Mouse (Mus musculus): ENCODE results near the gene Cdk4. TPM values are rescaled to one million over a fixed set of nuclear protein-coding genes. Genes with fewer than 3 reads are reported as not detected.

Cdk4 gene
- polyA plus RNA-seq, 1 experiment from 2014 or later, result 1,443 TPM

GRCm38 (mm10) chr10:127111001-127111887, 47.9 kb downstream of the Cdk4 start:
- no peak overlapping the region for H3K9ac ChIP-seq
- H3K9me3 ChIP-seq, result no peaks in the 10 kb centered on the region
- H3K4me3 ChIP-seq (replicated peaks), result no peak overlapping the region
- 86% methylated on average over 15 of the region's 15 CpGs for WGBS
- 0 out of 2 replicates have a peak, but pooled peaks cover 13% of the 10 kb centered on the region for H3K36me3 ChIP-seq
- H3K4me2 ChIP-seq, result no peak overlapping the region
- H3K4me1 ChIP-seq, result no peaks in the 10 kb centered on the region
- H3K27me3 ChIP-seq (replicated peaks), result no peaks in the 10 kb centered on the region
- ATAC-seq (ENCODE audit: insufficient read depth, low FRiP score, low read depth), result no peak
- H3K27ac ChIP-seq, result no peak overlapping the region

GRCm38 (mm10) chr10:127114408-127114807, 51.1 kb downstream of the Cdk4 start:
- peaks cover 24% of the 10 kb centered on the region for H3K36me3 ChIP-seq
- 83% methylated on average over 11 of the region's 11 CpGs for WGBS
- no peak for ATAC-seq (ENCODE audit: insufficient read depth, low FRiP score, low read depth)
- H3K4me3 ChIP-seq (replicated peaks), result no peak overlapping the region
- no peaks in the 10 kb centered on the region for H3K4me1 ChIP-seq
- no peaks in the 10 kb centered on the region for H3K9me3 ChIP-seq
- no peak overlapping the region for H3K27ac ChIP-seq
- H3K4me2 ChIP-seq, result no peak overlapping the region
- H3K27me3 ChIP-seq (replicated peaks), result no peaks in the 10 kb centered on the region
- no peak overlapping the region for H3K9ac ChIP-seq

GRCm38 (mm10) chr10:127115068-127115467, 51.7 kb downstream of the Cdk4 start:
- Histone ChIP-seq H3K9me3 (no peaks in the 10 kb centered on the region), H3K27ac (no peak overlapping the region), H3K36me3 (peaks cover 24% of the 10 kb centered on the region), H3K4me3 (replicated peaks) (no peak overlapping the region), H3K4me1 (no peaks in the 10 kb centered on the region), H3K9ac (no peak overlapping the region), H3K4me2 (no peak overlapping the region), H3K27me3 (replicated peaks) (no peaks in the 10 kb centered on the region)
- WGBS, result 74% methylated on average over 2 of the region's 2 CpGs
- no peak for ATAC-seq (ENCODE audit: insufficient read depth, low FRiP score, low read depth)

Other genes starting within 250 kb of the Cdk4 start
- 17.9 and 18.2 TPM in 2 replicates for gene Atp23, start 162.2 kb upstream of the Cdk4 start, polyA plus RNA-seq (2015; fragmentation: Nextera tagmentation; extraction: Ambion mirVana)
- gene Ctdsp2, start 84.8 kb upstream of the Cdk4 start, polyA plus RNA-seq (2015; fragmentation: Nextera tagmentation; extraction: Ambion mirVana), result 57.0 and 63.2 TPM in 2 replicates
- 0.52 and 0.60 TPM in 2 replicates for gene Avil, start 62.8 kb upstream of the Cdk4 start, polyA plus RNA-seq (2015; fragmentation: Nextera tagmentation; extraction: Ambion mirVana)
- 79.9 and 85.2 TPM in 2 replicates for gene Tsfm, start 32.7 kb upstream of the Cdk4 start, polyA plus RNA-seq (2015; fragmentation: Nextera tagmentation; extraction: Ambion mirVana)
- gene Mettl1, start 22.1 kb upstream of the Cdk4 start, polyA plus RNA-seq (2015; fragmentation: Nextera tagmentation; extraction: Ambion mirVana), result 54.3 and 55.2 TPM in 2 replicates
- gene Eef1akmt3, start 22.0 kb upstream of the Cdk4 start, polyA plus RNA-seq (2015; fragmentation: Nextera tagmentation; extraction: Ambion mirVana), result 1.1 and 1.5 TPM in 2 replicates
- gene Cyp27b1, start 15.3 kb upstream of the Cdk4 start, polyA plus RNA-seq (2015; fragmentation: Nextera tagmentation; extraction: Ambion mirVana), result 0.17 and 0.32 TPM in 2 replicates
- gene March9, start 3.4 kb upstream of the Cdk4 start, polyA plus RNA-seq (2015; fragmentation: Nextera tagmentation; extraction: Ambion mirVana), result 0.79 and 1.2 TPM in 2 replicates
- 154 and 163 TPM in 2 replicates for gene Tspan31, start 6.7 kb downstream of the Cdk4 start, polyA plus RNA-seq (2015; fragmentation: Nextera tagmentation; extraction: Ambion mirVana)
- gene Agap2, start 11.8 kb downstream of the Cdk4 start, polyA plus RNA-seq (2015; fragmentation: Nextera tagmentation; extraction: Ambion mirVana), result 0.28 and 0.67 TPM in 2 replicates
- gene Os9, start 57.6 kb downstream of the Cdk4 start, polyA plus RNA-seq (2015; fragmentation: Nextera tagmentation; extraction: Ambion mirVana), result 100 and 108 TPM in 2 replicates
- gene B4galnt1, start 101.7 kb downstream of the Cdk4 start, polyA plus RNA-seq (2015; fragmentation: Nextera tagmentation; extraction: Ambion mirVana), result 29.4 and 31.4 TPM in 2 replicates
- 1.1 and 1.3 TPM in 2 replicates for gene Slc26a10, start 117.1 kb downstream of the Cdk4 start, polyA plus RNA-seq (2015; fragmentation: Nextera tagmentation; extraction: Ambion mirVana)
- 65.9 and 69.9 TPM in 2 replicates for gene Arhgef25, start 126.5 kb downstream of the Cdk4 start, polyA plus RNA-seq (2015; fragmentation: Nextera tagmentation; extraction: Ambion mirVana)
- 90.4 and 106 TPM in 2 replicates for gene Dtx3, start 132.2 kb downstream of the Cdk4 start, polyA plus RNA-seq (2015; fragmentation: Nextera tagmentation; extraction: Ambion mirVana)
- 29.9 and 32.3 TPM in 2 replicates for gene Pip4k2c, start 148.1 kb downstream of the Cdk4 start, polyA plus RNA-seq (2015; fragmentation: Nextera tagmentation; extraction: Ambion mirVana)
- 5.6 and 6.2 TPM in 2 replicates for gene Kif5a, start 199.8 kb downstream of the Cdk4 start, polyA plus RNA-seq (2015; fragmentation: Nextera tagmentation; extraction: Ambion mirVana)
- 161 and 169 TPM in 2 replicates for gene Dctn2, start 202.8 kb downstream of the Cdk4 start, polyA plus RNA-seq (2015; fragmentation: Nextera tagmentation; extraction: Ambion mirVana)
- 18.6 and 19.4 TPM in 2 replicates for gene Mbd6, start 225.5 kb downstream of the Cdk4 start, polyA plus RNA-seq (2015; fragmentation: Nextera tagmentation; extraction: Ambion mirVana)
- 109 and 110 TPM in 2 replicates for gene Mars, start 248.3 kb downstream of the Cdk4 start, polyA plus RNA-seq (2015; fragmentation: Nextera tagmentation; extraction: Ambion mirVana)

All from stomach, embryonic 15.5 days (tissue).